Mouse (Mus musculus): Measurements from ENCODE around the gene Ptp4a2. TPM values are rescaled to one million over a fixed set of nuclear protein-coding genes. Genes with fewer than 3 reads are reported as not detected.

The Ptp4a2 gene
- polyA plus RNA-seq, 1 experiment from 2014 or later = 174 TPM

GRCm38 (mm10) chr4:129823216-129823810, 12.3 kb downstream of the Ptp4a2 start:
- H3K4me1 ChIP-seq (replicated peaks) = peaks cover 60% of the 10 kb centered on the region
- H3K4me3 ChIP-seq (replicated peaks) = no peak overlapping the region
- H3K36me3 ChIP-seq (replicated peaks) = peaks cover 12% of the 10 kb centered on the region; the same call in 1 of the 2 replicates
- no peak overlapping the region for H3K9ac ChIP-seq
- ATAC-seq (ENCODE audit: insufficient read depth) = no peak
- peak overlapping the region; percentile 98 for H3K4me2 ChIP-seq
- WGBS (ENCODE audit: insufficient replicate concordance) = 65% methylated on average over 4 of the region's 4 CpGs
- H3K27ac ChIP-seq (replicated peaks) = peak overlapping the region; percentile 45; the same call in 1 of the 2 replicates
- no peaks in the 10 kb centered on the region for H3K9me3 ChIP-seq (replicated peaks)
- H3K27me3 ChIP-seq = no peaks in the 10 kb centered on the region

GRCm38 (mm10) chr4:129827611-129828010, 16.6 kb downstream of the Ptp4a2 start:
- WGBS (ENCODE audit: insufficient replicate concordance) = 72% methylated on average over 3 of the region's 3 CpGs
- ATAC-seq (ENCODE audit: insufficient read depth) = no peak
- H3K4me3 ChIP-seq (replicated peaks) = no peak overlapping the region
- H3K4me2 ChIP-seq = no peak overlapping the region
- no peaks in the 10 kb centered on the region for H3K9me3 ChIP-seq (replicated peaks)
- peaks cover 67% of the 10 kb centered on the region for H3K4me1 ChIP-seq (replicated peaks)
- H3K36me3 ChIP-seq (replicated peaks) = peaks cover 12% of the 10 kb centered on the region; the same call in 1 of the 2 replicates
- H3K27me3 ChIP-seq = no peaks in the 10 kb centered on the region
- H3K27ac ChIP-seq (replicated peaks) = no peak overlapping the region
- no peak overlapping the region for H3K9ac ChIP-seq

- Histone ChIP-seq H3K4me1 (replicated peaks) (peaks cover 66% of the 10 kb centered on the region), H3K9ac (no peak overlapping the region)
- 56% methylated on average over 3 of the region's 3 CpGs for WGBS (ENCODE audit: insufficient replicate concordance)
Measured at GRCm38 (mm10) chr4:129828081-129828480, 17.1 kb downstream of the Ptp4a2 start.

GRCm38 (mm10) chr4:129829799-129830198, 18.8 kb downstream of the Ptp4a2 start:
- no peak for ATAC-seq (ENCODE audit: insufficient read depth)
- Histone ChIP-seq H3K4me2 (peak overlapping the region; percentile 13; the same call in 1 of the 2 replicates), H3K27me3 (no peaks in the 10 kb centered on the region), H3K36me3 (replicated peaks) (no peaks in the 10 kb centered on the region), H3K9me3 (replicated peaks) (no peaks in the 10 kb centered on the region), H3K4me3 (replicated peaks) (no peak overlapping the region), H3K27ac (replicated peaks) (peak overlapping the region; percentile 69), H3K4me1 (replicated peaks) (peaks cover 61% of the 10 kb centered on the region), H3K9ac (no peak overlapping the region)
- WGBS (ENCODE audit: insufficient replicate concordance) = 43% methylated on average over 1 of the region's 1 CpGs

More at GRCm38 (mm10) chr4:129828081-129828480, 17.1 kb downstream of the Ptp4a2 start:
- Histone ChIP-seq H3K27ac (replicated peaks) (no peak overlapping the region), H3K27me3 (no peaks in the 10 kb centered on the region), H3K36me3 (replicated peaks) (peaks cover 12% of the 10 kb centered on the region; the same call in 1 of the 2 replicates), H3K4me2 (no peak overlapping the region), H3K4me3 (replicated peaks) (no peak overlapping the region), H3K9me3 (replicated peaks) (no peaks in the 10 kb centered on the region)
- no peak for ATAC-seq (ENCODE audit: insufficient read depth)

GRCm38 (mm10) chr4:129830343-129830944, 19.4 kb downstream of the Ptp4a2 start:
- Histone ChIP-seq H3K27ac (replicated peaks) (peak overlapping the region; percentile 69), H3K4me2 (peak overlapping the region; percentile 13), H3K9me3 (replicated peaks) (no peaks in the 10 kb centered on the region), H3K27me3 (no peaks in the 10 kb centered on the region), H3K4me3 (replicated peaks) (no peak overlapping the region), H3K9ac (no peak overlapping the region), H3K4me1 (replicated peaks) (peaks cover 66% of the 10 kb centered on the region), H3K36me3 (replicated peaks) (no peaks in the 10 kb centered on the region)
- 43% methylated on average over 8 of the region's 8 CpGs for WGBS (ENCODE audit: insufficient replicate concordance)
- ATAC-seq (ENCODE audit: insufficient read depth) = peak; percentile 58; the same call in 1 of the 2 replicates

- Histone ChIP-seq H3K4me3 (replicated peaks) (no peak overlapping the region), H3K9ac (no peak overlapping the region), H3K36me3 (replicated peaks) (peaks cover 7% of the 10 kb centered on the region; the same call in 1 of the 2 replicates), H3K9me3 (replicated peaks) (no peaks in the 10 kb centered on the region), H3K4me1 (replicated peaks) (peaks cover 50% of the 10 kb centered on the region), H3K4me2 (no peak overlapping the region), H3K27me3 (no peaks in the 10 kb centered on the region), H3K27ac (replicated peaks) (0 out of 2 replicates have a peak overlapping the region, but pooled peaks have one; percentile 29)
- WGBS (ENCODE audit: insufficient replicate concordance) = 44% methylated on average over 6 of the region's 6 CpGs
- no peak for ATAC-seq (ENCODE audit: insufficient read depth)
Measured at GRCm38 (mm10) chr4:129834581-129834980, 23.6 kb downstream of the Ptp4a2 start.

- Histone ChIP-seq H3K27me3 (no peaks in the 10 kb centered on the region), H3K9me3 (replicated peaks) (no peaks in the 10 kb centered on the region), H3K4me3 (replicated peaks) (no peak overlapping the region), H3K27ac (replicated peaks) (no peak overlapping the region), H3K9ac (no peak overlapping the region), H3K4me2 (no peak overlapping the region), H3K4me1 (replicated peaks) (peaks cover 46% of the 10 kb centered on the region), H3K36me3 (replicated peaks) (peaks cover 14% of the 10 kb centered on the region)
- WGBS (ENCODE audit: insufficient replicate concordance) = 77% methylated on average over 7 of the region's 7 CpGs
- ATAC-seq (ENCODE audit: insufficient read depth) = no peak
Measured at GRCm38 (mm10) chr4:129835296-129835695, 24.3 kb downstream of the Ptp4a2 start.

- no peak overlapping the region for H3K9ac ChIP-seq
- no peak for ATAC-seq (ENCODE audit: insufficient read depth)
- peaks cover 12% of the 10 kb centered on the region for H3K4me1 ChIP-seq (replicated peaks)
- H3K36me3 ChIP-seq (replicated peaks) = peaks cover 60% of the 10 kb centered on the region
- H3K9me3 ChIP-seq (replicated peaks) = no peaks in the 10 kb centered on the region
- H3K4me3 ChIP-seq (replicated peaks) = no peak overlapping the region
- no peak overlapping the region for H3K27ac ChIP-seq (replicated peaks)
- 61% methylated on average over 7 of the region's 7 CpGs for WGBS (ENCODE audit: insufficient replicate concordance)
- no peaks in the 10 kb centered on the region for H3K27me3 ChIP-seq
- H3K4me2 ChIP-seq = no peak overlapping the region
Measured at GRCm38 (mm10) chr4:129839866-129840555, 29.0 kb downstream of the Ptp4a2 start.

GRCm38 (mm10) chr4:129846823-129847222, 35.8 kb downstream of the Ptp4a2 start:
- Histone ChIP-seq H3K9me3 (replicated peaks) (no peaks in the 10 kb centered on the region), H3K4me3 (replicated peaks) (no peak overlapping the region), H3K27me3 (no peaks in the 10 kb centered on the region), H3K4me2 (no peak overlapping the region), H3K36me3 (replicated peaks) (peaks cover 91% of the 10 kb centered on the region), H3K4me1 (replicated peaks) (no peaks in the 10 kb centered on the region), H3K9ac (no peak overlapping the region), H3K27ac (replicated peaks) (no peak overlapping the region)
- WGBS (ENCODE audit: insufficient replicate concordance) = 78% methylated on average over 9 of the region's 9 CpGs
- no peak for ATAC-seq (ENCODE audit: insufficient read depth)

- Histone ChIP-seq H3K36me3 (replicated peaks) (peaks cover 59% of the 10 kb centered on the region), H3K27ac (replicated peaks) (no peak overlapping the region), H3K4me1 (replicated peaks) (peaks cover 20% of the 10 kb centered on the region), H3K9ac (no peak overlapping the region), H3K27me3 (no peaks in the 10 kb centered on the region), H3K9me3 (replicated peaks) (no peaks in the 10 kb centered on the region), H3K4me3 (replicated peaks) (no peak overlapping the region), H3K4me2 (no peak overlapping the region)
- WGBS (ENCODE audit: insufficient replicate concordance) = 89% methylated on average over 2 of the region's 2 CpGs
- ATAC-seq (ENCODE audit: insufficient read depth) = no peak
Measured at GRCm38 (mm10) chr4:129850491-129850890, 39.5 kb downstream of the Ptp4a2 start.

GRCm38 (mm10) chr4:129851861-129852260, 40.8 kb downstream of the Ptp4a2 start:
- Histone ChIP-seq H3K4me3 (replicated peaks) (no peak overlapping the region), H3K27me3 (no peaks in the 10 kb centered on the region), H3K4me2 (no peak overlapping the region), H3K27ac (replicated peaks) (no peak overlapping the region), H3K36me3 (replicated peaks) (peaks cover 45% of the 10 kb centered on the region), H3K4me1 (replicated peaks) (peaks cover 30% of the 10 kb centered on the region), H3K9ac (no peak overlapping the region), H3K9me3 (replicated peaks) (no peaks in the 10 kb centered on the region)
- 79% methylated on average over 3 of the region's 3 CpGs for WGBS (ENCODE audit: insufficient replicate concordance)
- ATAC-seq (ENCODE audit: insufficient read depth) = no peak

All from liver, embryonic 15.5 days (tissue).